Mouse (Mus musculus) heart, embryonic 11.5 days (tissue): Measurements from ENCODE around the gene Brd2. TPM values are rescaled to one million over a fixed set of nuclear protein-coding genes. Genes with fewer than 3 reads are reported as not detected.

ENCODE experiments used
- ATAC-seq: fragments of 200-750 bp; cut with Nextera tagmentation; replicated peaks from 2 replicates; pipeline ENCODE4 v1.8.0; 2017; ENCODE audit warnings: moderate library complexity; ENCODE audit not compliant: insufficient number of reproducible peaks, low FRiP score, low TSS enrichment
- H3K27ac ChIP-seq: fragments of 300-500 bp; sonication (generic); 2 replicates; pipeline ENCODE4 v1.5.1; 2014; ENCODE audit warnings: mild to moderate bottlenecking, low read depth, low read length
- H3K27me3 ChIP-seq: fragments of 300-500 bp; sonication (generic); 2 replicates; pipeline ENCODE4 v1.6.1; 2014; ENCODE audit warnings: mild to moderate bottlenecking, low read length, mixed read lengths; ENCODE audit not compliant: control insufficient read depth, insufficient read depth
- H3K36me3 ChIP-seq: fragments of 300-500 bp; sonication (generic); 2 replicates; pipeline ENCODE4 v1.6.1; 2014; ENCODE audit warnings: mild to moderate bottlenecking, low read length, moderate library complexity, mixed read lengths; ENCODE audit not compliant: control insufficient read depth, insufficient read depth
- H3K4me1 ChIP-seq: fragments of 300-500 bp; sonication (generic); 2 replicates; pipeline ENCODE4 v1.6.1; 2014; ENCODE audit warnings: low read length; ENCODE audit not compliant: control insufficient read depth, insufficient read depth
- H3K4me2 ChIP-seq: fragments of 300-500 bp; sonication (generic); 2 replicates; pipeline ENCODE4 v1.6.1; 2014; ENCODE audit warnings: mild to moderate bottlenecking, moderate library complexity
- H3K4me3 ChIP-seq: fragments of 300-500 bp; sonication (generic); 2 replicates; pipeline ENCODE4 v1.5.1; 2014; ENCODE audit warnings: low read depth, low read length
- H3K9ac ChIP-seq: fragments of 300-500 bp; sonication (generic); 2 replicates; pipeline ENCODE4 v1.6.1; 2014; ENCODE audit warnings: mild to moderate bottlenecking, low read depth, low read length, moderate library complexity
- H3K9me3 ChIP-seq: fragments of 300-500 bp; sonication (generic); replicated peaks from 2 replicates; pipeline ENCODE4 v1.6.1; 2016; ENCODE audit warnings: low read length; ENCODE audit not compliant: control insufficient read depth
- WGBS: fragments of 180-500 bp; shearing (Covaris S2); extraction: QIAGEN DNeasy Blood & Tissue Kit; methylation state at CpG from one replicate; pipeline ENCODE4 v1.1.7; 2014; ENCODE audit not compliant: insufficient replicate concordance; 5-methylcytosine and 5-hydroxymethylcytosine counted together
- polyA plus RNA-seq: library from polyadenylated mRNA; unstranded; fragments of >200 nt; fragmentation: Nextera tagmentation; extraction: Ambion mirVana; gene quantifications from 2 replicates; pipeline ENCODE4 v1.2.1, GENCODE M21; 2014

Brd2 gene
- polyA plus RNA-seq, 1 experiment from 2014 or later = 105 TPM

- H3K4me2 ChIP-seq = peak overlapping the region; percentile 98
- H3K4me3 ChIP-seq = peak overlapping the region; percentile 99
- peaks cover 16% of the 10 kb centered on the region for H3K4me1 ChIP-seq
- peak; percentile 5; the same call in 1 of the 2 replicates for ATAC-seq
- under 1% methylated on average over 31 of the region's 31 CpGs for WGBS
- H3K36me3 ChIP-seq = peaks cover 17% of the 10 kb centered on the region
- peak overlapping the region; percentile 100 for H3K27ac ChIP-seq
- peak overlapping the region; percentile 99 for H3K9ac ChIP-seq
- H3K27me3 ChIP-seq = no peaks in the 10 kb centered on the region
- no peaks in the 10 kb centered on the region for H3K9me3 ChIP-seq
Measured at GRCm38 (mm10) chr17:34120814-34121171, 1.6 kb downstream of the Brd2 start.

- peak overlapping the region; percentile 100 for H3K27ac ChIP-seq
- peak overlapping the region; percentile 99 for H3K4me3 ChIP-seq
- peak overlapping the region; percentile 98 for H3K4me2 ChIP-seq
- peak; percentile 12; the same call in 1 of the 2 replicates for ATAC-seq
- H3K4me1 ChIP-seq = peaks cover 16% of the 10 kb centered on the region
- no peaks in the 10 kb centered on the region for H3K27me3 ChIP-seq
- peak overlapping the region; percentile 99 for H3K9ac ChIP-seq
- no peaks in the 10 kb centered on the region for H3K9me3 ChIP-seq
- WGBS = 0% methylated on average over 34 of the region's 42 CpGs
- peaks cover 23% of the 10 kb centered on the region for H3K36me3 ChIP-seq
Measured at GRCm38 (mm10) chr17:34120180-34120723, 2.2 kb downstream of the Brd2 start.

- Histone ChIP-seq H3K9ac (peak within 1 kb of the TSS; percentile 99), H3K36me3 (peaks cover 30% of the 10 kb centered on the region), H3K9me3 (no peaks in the 10 kb centered on the region), H3K4me2 (peak within 1 kb of the TSS; percentile 98), H3K4me3 (peak within 1 kb of the TSS; percentile 99), H3K27me3 (no peaks in the 10 kb centered on the region), H3K4me1 (peaks cover 22% of the 10 kb centered on the region), H3K27ac (peak within 1 kb of the TSS; percentile 100)
- ATAC-seq = peak; percentile 77
- WGBS = under 1% methylated on average over 96 of the region's 96 CpGs
Measured at GRCm38 (mm10) chr17:34119249-34120179, 2.9 kb downstream of the Brd2 start, which contains the start of gene H2-DMa. Gene H2-DMa, plus strand, starts transcription at chr17:34119541.

- peak overlapping the region; percentile 100 for H3K27ac ChIP-seq
- H3K4me1 ChIP-seq = peaks cover 20% of the 10 kb centered on the region
- ATAC-seq = peak; percentile 12; the same call in 1 of the 2 replicates
- peaks cover 37% of the 10 kb centered on the region for H3K36me3 ChIP-seq
- H3K9ac ChIP-seq = peak overlapping the region; percentile 99
- peak overlapping the region; percentile 98 for H3K4me2 ChIP-seq
- H3K27me3 ChIP-seq = no peaks in the 10 kb centered on the region
- 0% methylated on average over 38 of the region's 38 CpGs for WGBS
- H3K9me3 ChIP-seq = no peaks in the 10 kb centered on the region
- peak overlapping the region; percentile 99 for H3K4me3 ChIP-seq
Measured at GRCm38 (mm10) chr17:34118873-34119248, 3.6 kb downstream of the Brd2 start.

- Histone ChIP-seq H3K9me3 (no peaks in the 10 kb centered on the region), H3K9ac (peak overlapping the region; percentile 99), H3K27ac (peak overlapping the region; percentile 100), H3K27me3 (no peaks in the 10 kb centered on the region), H3K36me3 (peaks cover 42% of the 10 kb centered on the region), H3K4me3 (peak overlapping the region; percentile 99), H3K4me2 (peak overlapping the region; percentile 98), H3K4me1 (peaks cover 15% of the 10 kb centered on the region)
- ATAC-seq = no peak
- under 1% methylated on average over 65 of the region's 67 CpGs for WGBS
Measured at GRCm38 (mm10) chr17:34118113-34118872, 4.1 kb downstream of the Brd2 start.

GRCm38 (mm10) chr17:34117421-34118112 lies 4.9 kb downstream of the Brd2 start:
- Histone ChIP-seq H3K4me1 (peaks cover 15% of the 10 kb centered on the region), H3K4me2 (peak overlapping the region; percentile 98), H3K4me3 (peak overlapping the region; percentile 99), H3K9ac (peak overlapping the region; percentile 99), H3K9me3 (no peaks in the 10 kb centered on the region), H3K36me3 (peaks cover 50% of the 10 kb centered on the region), H3K27me3 (no peaks in the 10 kb centered on the region), H3K27ac (no peak overlapping the region)
- 2% methylated on average over 5 of the region's 5 CpGs for WGBS
- ATAC-seq = no peak

GRCm38 (mm10) chr17:34116736-34117370 lies 5.6 kb downstream of the Brd2 start:
- no peaks in the 10 kb centered on the region for H3K27me3 ChIP-seq
- H3K36me3 ChIP-seq = peaks cover 57% of the 10 kb centered on the region
- WGBS = 38% methylated on average over 7 of the region's 7 CpGs
- H3K9ac ChIP-seq = peak overlapping the region; percentile 99
- H3K4me2 ChIP-seq = peak overlapping the region; percentile 98
- peaks cover 15% of the 10 kb centered on the region for H3K4me1 ChIP-seq
- peak overlapping the region; percentile 99 for H3K4me3 ChIP-seq
- H3K27ac ChIP-seq = no peak overlapping the region
- H3K9me3 ChIP-seq = no peaks in the 10 kb centered on the region
- no peak for ATAC-seq
